Mouse (Mus musculus) midbrain, embryonic 16.5 days (tissue): ENCODE results near the gene Tmem101. TPM values are rescaled to one million over a fixed set of nuclear protein-coding genes. Genes with fewer than 3 reads are reported as not detected.

Experiments
- ATAC-seq: fragments of 200-750 bp; cut with Nextera tagmentation; 2 replicates; pipeline ENCODE4 v1.8.0; 2017; ENCODE audit warnings: moderate TSS enrichment
- H3K27ac ChIP-seq: fragments of 300-500 bp; sonication (generic); 2 replicates; pipeline ENCODE4 v1.5.1; 2014; ENCODE audit warnings: mild to moderate bottlenecking, low read length, mixed read lengths
- H3K27me3 ChIP-seq: fragments of 300-500 bp; sonication (generic); 2 replicates; pipeline ENCODE4 v1.6.1; 2014; ENCODE audit warnings: low read depth, low read length, mixed read lengths; ENCODE audit not compliant: control insufficient read depth, insufficient read depth
- H3K36me3 ChIP-seq: fragments of 300-500 bp; sonication (generic); 2 replicates; pipeline ENCODE4 v1.6.1; 2014; ENCODE audit warnings: mild to moderate bottlenecking, low read length, moderate library complexity, mixed read lengths; ENCODE audit not compliant: control insufficient read depth, insufficient read depth
- H3K4me1 ChIP-seq: fragments of 300-500 bp; sonication (generic); 2 replicates; pipeline ENCODE4 v1.6.1; 2014; ENCODE audit warnings: mild to moderate bottlenecking, low read length, mixed read lengths; ENCODE audit not compliant: control insufficient read depth, insufficient read depth
- H3K4me2 ChIP-seq: fragments of 300-500 bp; sonication (generic); 2 replicates; pipeline ENCODE4 v1.6.1; 2014; ENCODE audit warnings: mild to moderate bottlenecking, low read length, mixed read lengths
- H3K4me3 ChIP-seq: fragments of 300-500 bp; sonication (generic); 2 replicates; pipeline ENCODE4 v1.5.1; 2014; ENCODE audit warnings: low read depth, mild to moderate bottlenecking, low read length, moderate library complexity, mixed read lengths
- H3K9ac ChIP-seq: fragments of 300-500 bp; sonication (generic); 2 replicates; pipeline ENCODE4 v1.6.1; 2014; ENCODE audit warnings: low read depth, low read length, mixed read lengths
- H3K9me3 ChIP-seq: fragments of 300-500 bp; sonication (generic); replicated peaks from 2 replicates; pipeline ENCODE4 v1.6.1; 2014; ENCODE audit warnings: mild to moderate bottlenecking, low read length, mixed read lengths; ENCODE audit not compliant: control insufficient read depth, poor library complexity, severe bottlenecking
- WGBS: fragments of 180-500 bp; shearing (Covaris S2); extraction: QIAGEN DNeasy Blood & Tissue Kit; methylation state at CpG from one replicate; pipeline ENCODE4 v1.1.7; 2014; 5-methylcytosine and 5-hydroxymethylcytosine counted together
- polyA plus RNA-seq: library from polyadenylated mRNA; unstranded; fragments of >200 nt; fragmentation: Nextera tagmentation; extraction: Ambion mirVana; gene quantifications from 2 replicates; pipeline ENCODE4 v1.2.1, GENCODE M21; 2015

Gene Tmem101
- 45.8 and 46.5 TPM in 2 replicates for polyA plus RNA-seq

GRCm38 (mm10) chr11:102156039-102156785 is at the start of gene Tmem101:
Tmem101 (minus strand) TSS chr11:102156404.
- Histone ChIP-seq H3K9me3 (no peaks in the 10 kb centered on the region), H3K4me1 (peaks cover 13% of the 10 kb centered on the region), H3K27me3 (no peaks in the 10 kb centered on the region), H3K27ac (peak within 1 kb of the TSS; percentile 86), H3K4me3 (peak within 1 kb of the TSS; percentile 75), H3K36me3 (peaks cover 9% of the 10 kb centered on the region; the same call in 1 of the 2 replicates), H3K9ac (peak within 1 kb of the TSS; percentile 80), H3K4me2 (peak within 1 kb of the TSS; percentile 96)
- peak; percentile 90 for ATAC-seq
- under 1% methylated on average over 37 of the region's 37 CpGs for WGBS

- H3K4me3 ChIP-seq, result no peak overlapping the region
- H3K27me3 ChIP-seq, result no peaks in the 10 kb centered on the region
- no peaks in the 10 kb centered on the region for H3K9me3 ChIP-seq
- no peak overlapping the region for H3K27ac ChIP-seq
- 77% methylated on average over 12 of the region's 12 CpGs for whole genome bisulfite sequencing
- no peak for ATAC-seq
- H3K4me1 ChIP-seq, result no peaks in the 10 kb centered on the region
- peaks cover 46% of the 10 kb centered on the region for H3K36me3 ChIP-seq
- no peak overlapping the region for H3K9ac ChIP-seq
- H3K4me2 ChIP-seq, result no peak overlapping the region
Measured at GRCm38 (mm10) chr11:102201408-102201821, 45.2 kb upstream of the Tmem101 start.

- Histone ChIP-seq H3K27me3 (no peaks in the 10 kb centered on the region), H3K9me3 (no peaks in the 10 kb centered on the region), H3K9ac (no peak overlapping the region), H3K36me3 (peaks cover 56% of the 10 kb centered on the region), H3K4me3 (no peak overlapping the region), H3K4me2 (no peak overlapping the region), H3K4me1 (no peaks in the 10 kb centered on the region), H3K27ac (no peak overlapping the region)
- WGBS, result 89% methylated on average over 9 of the region's 9 CpGs
- no peak for ATAC-seq
Measured at GRCm38 (mm10) chr11:102199856-102200255, 43.7 kb upstream of the Tmem101 start.

- Histone ChIP-seq H3K36me3 (peaks cover 58% of the 10 kb centered on the region), H3K27me3 (no peaks in the 10 kb centered on the region), H3K4me3 (no peak overlapping the region), H3K4me2 (no peak overlapping the region), H3K27ac (no peak overlapping the region), H3K9ac (no peak overlapping the region), H3K4me1 (no peaks in the 10 kb centered on the region), H3K9me3 (no peaks in the 10 kb centered on the region)
- ATAC-seq, result no peak
- WGBS, result 65% methylated on average over 6 of the region's 6 CpGs
Measured at GRCm38 (mm10) chr11:102198245-102198644, 42.0 kb upstream of the Tmem101 start.

- H3K27ac ChIP-seq, result no peak overlapping the region
- no peaks in the 10 kb centered on the region for H3K27me3 ChIP-seq
- H3K36me3 ChIP-seq, result peaks cover 58% of the 10 kb centered on the region
- no peak overlapping the region for H3K9ac ChIP-seq
- H3K4me3 ChIP-seq, result no peak overlapping the region
- 89% methylated on average over 21 of the region's 21 CpGs for WGBS
- peaks cover 2% of the 10 kb centered on the region for H3K4me1 ChIP-seq
- H3K9me3 ChIP-seq, result no peaks in the 10 kb centered on the region
- ATAC-seq, result no peak
- H3K4me2 ChIP-seq, result no peak overlapping the region
Measured at GRCm38 (mm10) chr11:102196018-102196797, 40.0 kb upstream of the Tmem101 start.

- Histone ChIP-seq H3K9me3 (no peaks in the 10 kb centered on the region), H3K4me2 (no peak overlapping the region), H3K4me1 (peaks cover 18% of the 10 kb centered on the region), H3K4me3 (no peak overlapping the region), H3K27me3 (no peaks in the 10 kb centered on the region), H3K27ac (no peak overlapping the region), H3K36me3 (peaks cover 43% of the 10 kb centered on the region), H3K9ac (no peak overlapping the region)
- ATAC-seq, result no peak
- 93% methylated on average over 9 of the region's 9 CpGs for WGBS
Measured at GRCm38 (mm10) chr11:102193657-102194440, 37.6 kb upstream of the Tmem101 start.

- Histone ChIP-seq H3K9ac (no peak overlapping the region; the same call in 1 of the 2 replicates), H3K4me2 (peak overlapping the region; percentile 50), H3K9me3 (no peaks in the 10 kb centered on the region), H3K36me3 (peaks cover 19% of the 10 kb centered on the region), H3K27me3 (no peaks in the 10 kb centered on the region), H3K4me3 (peak overlapping the region; percentile 60; the same call in 1 of the 2 replicates), H3K27ac (no peak overlapping the region), H3K4me1 (peaks cover 20% of the 10 kb centered on the region)
- no peak for ATAC-seq
- 35% methylated on average over 4 of the region's 4 CpGs for WGBS
Measured at GRCm38 (mm10) chr11:102190848-102191247, 34.6 kb upstream of the Tmem101 start.

GRCm38 (mm10) chr11:102189461-102190436 is 33.5 kb upstream of the Tmem101 start, which contains the start of gene G6pc3:
G6pc3 (plus strand) TSS chr11:102189620.
- Histone ChIP-seq H3K27me3 (no peaks in the 10 kb centered on the region), H3K4me3 (peak within 1 kb of the TSS; percentile 60), H3K4me2 (peak within 1 kb of the TSS; percentile 50), H3K27ac (peak within 1 kb of the TSS; percentile 78), H3K9ac (peak within 1 kb of the TSS; percentile 71), H3K36me3 (peaks cover 9% of the 10 kb centered on the region), H3K9me3 (no peaks in the 10 kb centered on the region), H3K4me1 (peaks cover 23% of the 10 kb centered on the region)
- peak; percentile 84 for ATAC-seq
- WGBS, result 2% methylated on average over 41 of the region's 50 CpGs
